In genomic region chr10:82778791-82779549, GRCm38 (mm10) we compare ENCODE assay signal across 23 mouse cellular contexts. TPM values are rescaled to one million over a fixed set of nuclear protein-coding genes. Genes with fewer than 3 reads are reported as not detected.
DNase-seq lines count a peak whose midpoint lies in the region; TF ChIP-seq lines count a peak whose summit lies in the region.
"Had no signal": no experiment of that assay in that cellular context is flagged by ENCODE, and none has a peak within 500 bp of the region (broad histone marks: within the 10 kb centered on the region; RNA-seq: fewer than 3 reads in every experiment).

No protein-coding gene starts in this region.

- H3K27ac ChIP-seq in gastrocnemius, adult 2 months, result peak overlapping the region; percentile 96
- peak overlapping the region; percentile 46 for H3K27ac ChIP-seq in MEL (ENCODE audit: control insufficient read depth, low read depth, low read length)
- H3K27ac ChIP-seq: embryonic facial prominence, embryonic 12.5 days; forebrain, embryonic 12.5 days; hindbrain, embryonic 15.5 days; layer of hippocampus, adult 2 months; midbrain, embryonic 12.5 days had no signal

- H3K9me3 ChIP-seq in MEL (replicated peaks; ENCODE audit: insufficient read depth, low read length), result no peaks in the 10 kb centered on the region
- H3K9me3 ChIP-seq: embryonic facial prominence, embryonic 12.5 days; forebrain, embryonic 12.5 days; heart, embryonic 10.5 days; hindbrain, embryonic 15.5 days; midbrain, embryonic 12.5 days had no signal

- H3K4me3 ChIP-seq in gastrocnemius, adult 2 months, result no peak overlapping the region
- no peak overlapping the region for H3K4me3 ChIP-seq in MEL (ENCODE audit: control insufficient read depth in 1 of 2, insufficient read depth in 1 of 2, low read depth in 2 of 2, low read length in 2 of 2)
- H3K4me3 ChIP-seq: embryonic facial prominence, embryonic 12.5 days; erythroblast, embryonic 14.5 days; forebrain, embryonic 12.5 days; heart, embryonic 10.5 days; hindbrain, embryonic 15.5 days; layer of hippocampus, adult 2 months; midbrain, embryonic 12.5 days had no signal

- no peak for TF ChIP-seq RAD21 in MEL (IDR thresholded peaks at IDR 0.05; ENCODE audit: low read depth, low read length)

- intact Hi-C loops in gastrocnemius, adult 2 months (cut with DNase I), result no loop called here

- H3K27me3 ChIP-seq in MEL (ENCODE audit: control insufficient read depth in 1 of 2, insufficient read depth in 2 of 2, low read length in 2 of 2), result no peaks in the 10 kb centered on the region
- H3K27me3 ChIP-seq: embryonic facial prominence, embryonic 12.5 days; forebrain, embryonic 12.5 days; hindbrain, embryonic 15.5 days; midbrain, embryonic 12.5 days had no signal

- H3K9ac ChIP-seq in MEL (ENCODE audit: control insufficient read depth, low read depth, low read length, poor library complexity, severe bottlenecking), result no peak overlapping the region
- H3K9ac ChIP-seq: embryonic facial prominence, embryonic 12.5 days; forebrain, embryonic 12.5 days; hindbrain, embryonic 15.5 days; liver, postnatal 0 days; midbrain, embryonic 12.5 days had no signal

- TF ChIP-seq EP300 in MEL (IDR thresholded peaks at IDR 0.05; ENCODE audit: low read depth in 1 of 2, low read length in 2 of 2), result peak; percentile 13 to 52; a peak in 2 of 4 replicates

- peaks cover 20 to 27% of the 10 kb centered on the region in 2 experiments for H3K4me1 ChIP-seq in MEL (ENCODE audit: control insufficient read depth in 1 of 2, insufficient read depth in 2 of 2, low read length in 2 of 2)
- H3K4me1 ChIP-seq: embryonic facial prominence, embryonic 12.5 days had no signal

- DNase-seq in gastrocnemius, adult 2 months, result peak; percentile 23
- DNase-seq in gastrocnemius, adult 8-10 months (ENCODE audit: low spot score in 2 of 2), result no peak
- DNase-seq in CD4-positive helper T cell, adult 2 months (ENCODE audit: low read depth, low spot score), result peak; percentile 58
- DNase-seq in MEL (ENCODE audit: low read depth, low spot score), result peak; percentile 72
- DNase-seq in embryo, embryonic 10.5 days (ENCODE audit: low spot score), result peak; percentile 27
- DNase-seq in kidney, adult 9 months, result no peak
- DNase-seq in left cerebral cortex, adult 18-20 months (ENCODE audit: low spot score in 2 of 2), result no peak
- DNase-seq in layer of hippocampus, adult 9-11 months, result no peak
- DNase-seq: adrenal gland, postnatal 10 days; cerebellum, adult 8-10 months; cerebellum, postnatal 36 days; kidney, postnatal 25 days; liver, postnatal 0 days; lung, postnatal 10 days; right cerebral cortex, postnatal 14 days; spleen, adult 18-20 months had no signal

- H3K79me2 ChIP-seq in MEL (ENCODE audit: control insufficient read depth, insufficient read depth, low read length, poor library complexity), result no peaks in the 10 kb centered on the region

- TF ChIP-seq POLR2A in MEL (IDR thresholded peaks at IDR 0.05; ENCODE audit: control insufficient read depth in 1 of 2, insufficient read depth in 1 of 2, low read depth in 1 of 2, low read length in 2 of 2, poor library complexity in 1 of 2), result no peak

- H3K36me3 ChIP-seq in MEL (ENCODE audit: control insufficient read depth in 1 of 2, insufficient read depth in 2 of 2, low read length in 2 of 2), result peaks cover 0 to 29% of the 10 kb centered on the region in 2 experiments; a peak in 2 of 4 replicates
- H3K36me3 ChIP-seq: embryonic facial prominence, embryonic 12.5 days; forebrain, embryonic 12.5 days; heart, embryonic 10.5 days; hindbrain, embryonic 15.5 days; midbrain, embryonic 12.5 days had no signal

- TF ChIP-seq CTCF in gastrocnemius, adult 2 months (IDR thresholded peaks at IDR 0.05), result no peak
- TF ChIP-seq CTCF in MEL (IDR thresholded peaks at IDR 0.05 in 2 of 3, conservative IDR thresholded peaks at IDR 0.05 in 1 of 3; ENCODE audit: control insufficient read depth in 1 of 3, insufficient read depth in 1 of 3, low read depth in 2 of 3, low read length in 3 of 3, poor library complexity in 1 of 3, severe bottlenecking in 1 of 3), result no peak

TF ChIP-seq in MEL, 35 proteins besides CTCF, POLR2A, EP300 and RAD21:
- TF ChIP-seq GATA1 (IDR thresholded peaks at IDR 0.05; ENCODE audit: low read depth, low read length) (peak; percentile 50; the same call in 1 of the 2 replicates), SMC3 (IDR thresholded peaks at IDR 0.05; ENCODE audit: low read depth, low read length) (no peak), ETS1 (IDR thresholded peaks at IDR 0.05; ENCODE audit: low read depth, low read length) (0 out of 2 replicates have a peak, but pooled peaks have one; percentile 7), BHLHE40 (IDR thresholded peaks at IDR 0.05; ENCODE audit: borderline replicate concordance, low read depth, low read length) (no peak), MYB (IDR thresholded peaks at IDR 0.05; ENCODE audit: low read depth, low read length) (no peak), MAZ (IDR thresholded peaks at IDR 0.05; ENCODE audit: low read depth, low read length) (no peak), ZNF384 (IDR thresholded peaks at IDR 0.05; ENCODE audit: low read depth, low read length) (peak; percentile 81), GABPA (IDR thresholded peaks at IDR 0.05; ENCODE audit: low read depth, low read length) (no peak), CHD2 (IDR thresholded peaks at IDR 0.05; ENCODE audit: low read length) (no peak), TBP (IDR thresholded peaks at IDR 0.05; ENCODE audit: low read depth, low read length) (no peak), TCF12 (IDR thresholded peaks at IDR 0.05; ENCODE audit: low read depth, low read length) (0 out of 2 replicates have a peak, but pooled peaks have one; percentile 15), ELF1 (IDR thresholded peaks at IDR 0.05; ENCODE audit: low read depth, low read length) (no peak), RCOR1 (IDR thresholded peaks at IDR 0.05; ENCODE audit: low read depth, low read length) (peak; percentile 62)
TF ChIP-seq in MEL: peak in this region for 5.

RNA-seq across cellular contexts. Expression of gene Nfyb, which starts 15.0 kb away (rescaled TPM):
- total RNA-seq in gastrocnemius, adult 2 months (2021), result 10 to 100 TPM; 31.7 to 37.5 TPM
- 10 to 100 TPM; 31.3 to 42.5 (median 39.8) TPM for total RNA-seq in gastrocnemius, adult 8-10 months (2022)
- 27.3 and 32.6 TPM in 2 replicates for total RNA-seq in MEL (2012; rRNA removed)
- 10 to 100 TPM in 1 of 2 experiments, not detected in 1; 38.3 TPM for polyA plus RNA-seq in MEL (2012; ENCODE audit: insufficient read depth in 1 of 2, insufficient read length in 2 of 2, low read depth in 1 of 2, low replicate concordance in 2 of 2, missing spikeins in 1 of 2)
- total RNA-seq in left cerebral cortex, adult 18-20 months (2021), result 10 to 100 TPM; 60.1 to 63.2 TPM

RNA-seq across cellular contexts. Expression of gene Txnrd1, which starts 54.8 kb away (rescaled TPM):
- total RNA-seq in gastrocnemius, adult 2 months (2021), result 10 to 100 TPM; 58.2 to 76.0 TPM
- 10 to 100 TPM; 56.7 to 79.1 (median 63.5) TPM for total RNA-seq in gastrocnemius, adult 8-10 months (2022)
- total RNA-seq in MEL (2012; rRNA removed), result 91.6 and 102 TPM in 2 replicates
- 100 to 1,000 TPM in 1 of 2 experiments, not detected in 1; 127 TPM for polyA plus RNA-seq in MEL (2012; ENCODE audit: insufficient read depth in 1 of 2, insufficient read length in 2 of 2, low read depth in 1 of 2, low replicate concordance in 2 of 2, missing spikeins in 1 of 2)
- 10 to 100 TPM; 50.2 to 53.9 TPM for total RNA-seq in left cerebral cortex, adult 18-20 months (2021)

Comparison
In these comparisons a context has a peak if more than half of its experiments do, and no peak if none do; other contexts are left out.
1. DNase-seq: peak in gastrocnemius, adult 2 months (single experiment), CD4-positive helper T cell, adult 2 months (single experiment), MEL (single experiment) and embryo, embryonic 10.5 days (single experiment); none in gastrocnemius, adult 8-10 months (0 of 2), kidney, adult 9 months (single experiment), left cerebral cortex, adult 18-20 months (0 of 2) and layer of hippocampus, adult 9-11 months (single experiment).